Mouse (Mus musculus) urinary bladder, postnatal 14 days (tissue): ENCODE results near the gene Shld2.
"Not testable (repeated sequence)": the region's sequence is repeated elsewhere in the genome, so short reads cannot be mapped to it uniquely, and the experiment has no call there.

Source experiments
- DNase-seq: peaks from one replicate; pipeline ENCODE4 v3.0.0; 2021; ENCODE audit warnings: low spot score

Shld2 gene

GRCm38 (mm10) chr14:34318113-34318512, 7.8 kb upstream of the Shld2 start:
- DNase-seq = no peak

- no peak for DNase-seq
These were observed 7.1 kb upstream of the Shld2 start for GRCm38 (mm10) chr14:34317431-34317830.

- DNase-seq = no peak
These were observed 6.1 kb upstream of the Shld2 start for GRCm38 (mm10) chr14:34316346-34316745.

GRCm38 (mm10) chr14:34314796-34315195, 4.5 kb upstream of the Shld2 start:
- DNase-seq = no peak

GRCm38 (mm10) chr14:34314383-34314782, 4.1 kb upstream of the Shld2 start:
- not testable (repeated sequence) for DNase-seq

- no peak for DNase-seq
These were observed 3.3 kb upstream of the Shld2 start for GRCm38 (mm10) chr14:34313612-34314011.

- no peak for DNase-seq
These were observed 2.2 kb upstream of the Shld2 start for GRCm38 (mm10) chr14:34312339-34313048.

- DNase-seq = no peak
These were observed 1.4 kb upstream of the Shld2 start for GRCm38 (mm10) chr14:34311691-34312090.

GRCm38 (mm10) chr14:34311021-34311631, 833 bp upstream of the Shld2 start:
- DNase-seq = peak; percentile 46

GRCm38 (mm10) chr14:34309907-34310233, 423 bp downstream of the Shld2 start:
- no peak for DNase-seq

GRCm38 (mm10) chr14:34309266-34309665, 1.0 kb downstream of the Shld2 start:
- no peak for DNase-seq

GRCm38 (mm10) chr14:34303265-34303680, 7.0 kb downstream of the Shld2 start:
- no peak for DNase-seq

GRCm38 (mm10) chr14:34302681-34303242, 7.5 kb downstream of the Shld2 start:
- no peak for DNase-seq

GRCm38 (mm10) chr14:34298871-34299700, 11.2 kb downstream of the Shld2 start:
- DNase-seq = no peak

- DNase-seq = no peak
These were observed 12.7 kb downstream of the Shld2 start for GRCm38 (mm10) chr14:34297634-34298033.

- DNase-seq = peak; percentile 67
These were observed 13.3 kb downstream of the Shld2 start for GRCm38 (mm10) chr14:34297038-34297437.

GRCm38 (mm10) chr14:34296350-34296749, 13.9 kb downstream of the Shld2 start:
- no peak for DNase-seq

- DNase-seq = no peak
These were observed 16.7 kb downstream of the Shld2 start for GRCm38 (mm10) chr14:34293641-34294040.

GRCm38 (mm10) chr14:34290229-34290628, 20.1 kb downstream of the Shld2 start:
- no peak for DNase-seq

GRCm38 (mm10) chr14:34289259-34290015, 20.9 kb downstream of the Shld2 start:
- no peak for DNase-seq

- DNase-seq = no peak
These were observed 21.9 kb downstream of the Shld2 start for GRCm38 (mm10) chr14:34288396-34288795.

- DNase-seq = no peak
These were observed 28.5 kb downstream of the Shld2 start for GRCm38 (mm10) chr14:34281736-34282269.
